Mouse (Mus musculus): ENCODE results near the gene Gm10721. TPM values are rescaled to one million over a fixed set of nuclear protein-coding genes. Genes with fewer than 3 reads are reported as not detected.
"Not testable (repeated sequence)": the region's sequence is repeated elsewhere in the genome, so short reads cannot be mapped to it uniquely, and the experiment has no call there.

Gene Gm10721
- not detected in 2 replicates for polyA plus RNA-seq (2014; fragmentation: Nextera tagmentation; extraction: Ambion mirVana)

GRCm38 (mm10) chr9:3012733-3013279, at the start of gene Gm10721:
TSS of gene Gm10721 (plus strand) at chr9:3013140.
- not testable (repeated sequence) for H3K4me3 ChIP-seq (ENCODE audit: low read depth, low read length); H3K4me1 ChIP-seq (ENCODE audit: insufficient read depth); H3K9ac ChIP-seq; H3K4me2 ChIP-seq; H3K27ac ChIP-seq (ENCODE audit: low read depth); H3K27me3 ChIP-seq (ENCODE audit: insufficient read depth, low read length); DNase-seq; H3K36me3 ChIP-seq (ENCODE audit: insufficient read depth); H3K9me3 ChIP-seq (ENCODE audit: low read depth, low read length)
- no CpG with 5 or more reads among the region's 11 CpGs for WGBS
- peak; percentile 66; the same call in 1 of the 2 replicates for ATAC-seq (ENCODE audit: insufficient read depth)

GRCm38 (mm10) chr9:3000445-3000972, 12.4 kb upstream of the Gm10721 start, which contains the start of gene Gm10722:
TSS of gene Gm10722 (plus strand) at chr9:3000922.
- H3K4me3 ChIP-seq (ENCODE audit: low read depth, low read length); H3K36me3 ChIP-seq (ENCODE audit: insufficient read depth); H3K4me1 ChIP-seq (ENCODE audit: insufficient read depth); H3K27me3 ChIP-seq (ENCODE audit: insufficient read depth, low read length); ATAC-seq (ENCODE audit: insufficient read depth); H3K9ac ChIP-seq; H3K9me3 ChIP-seq (ENCODE audit: low read depth, low read length); H3K27ac ChIP-seq (ENCODE audit: low read depth); H3K4me2 ChIP-seq: not testable (repeated sequence)
- DNase-seq: peak; percentile 55
- 70% methylated on average over 12 of the region's 12 CpGs for WGBS

GRCm38 (mm10) chr9:3001006-3001405, 11.9 kb upstream of the Gm10721 start:
- 64% methylated on average over 8 of the region's 8 CpGs for WGBS
- not testable (repeated sequence) for H3K4me1 ChIP-seq (ENCODE audit: insufficient read depth); H3K9ac ChIP-seq; H3K36me3 ChIP-seq (ENCODE audit: insufficient read depth); H3K9me3 ChIP-seq (ENCODE audit: low read depth, low read length); H3K27me3 ChIP-seq (ENCODE audit: insufficient read depth, low read length); DNase-seq; ATAC-seq (ENCODE audit: insufficient read depth); H3K4me3 ChIP-seq (ENCODE audit: low read depth, low read length); H3K27ac ChIP-seq (ENCODE audit: low read depth); H3K4me2 ChIP-seq

GRCm38 (mm10) chr9:3001948-3002659, 10.8 kb upstream of the Gm10721 start:
- not testable (repeated sequence) for H3K9ac ChIP-seq; H3K9me3 ChIP-seq (ENCODE audit: low read depth, low read length); H3K4me1 ChIP-seq (ENCODE audit: insufficient read depth); H3K36me3 ChIP-seq (ENCODE audit: insufficient read depth); H3K27ac ChIP-seq (ENCODE audit: low read depth); H3K4me2 ChIP-seq; H3K4me3 ChIP-seq (ENCODE audit: low read depth, low read length); H3K27me3 ChIP-seq (ENCODE audit: insufficient read depth, low read length)
- 58% methylated on average over 8 of the region's 11 CpGs for WGBS
- DNase-seq (peak; percentile 53), ATAC-seq (ENCODE audit: insufficient read depth) (peak; percentile 87)

- H3K4me2 ChIP-seq; H3K9me3 ChIP-seq (ENCODE audit: low read depth, low read length); H3K27me3 ChIP-seq (ENCODE audit: insufficient read depth, low read length); H3K27ac ChIP-seq (ENCODE audit: low read depth); H3K9ac ChIP-seq; H3K4me3 ChIP-seq (ENCODE audit: low read depth, low read length); H3K4me1 ChIP-seq (ENCODE audit: insufficient read depth); DNase-seq; H3K36me3 ChIP-seq (ENCODE audit: insufficient read depth); ATAC-seq (ENCODE audit: insufficient read depth): not testable (repeated sequence)
- 66% methylated on average over 6 of the region's 14 CpGs for WGBS
These were observed 10.0 kb upstream of the Gm10721 start, which contains the start of gene Gm11168 for GRCm38 (mm10) chr9:3002794-3003396. TSS of gene Gm11168 (plus strand) at chr9:3003346.

GRCm38 (mm10) chr9:3006179-3006578, 6.8 kb upstream of the Gm10721 start:
- not testable (repeated sequence) for ATAC-seq (ENCODE audit: insufficient read depth); H3K9ac ChIP-seq; H3K4me2 ChIP-seq; H3K4me3 ChIP-seq (ENCODE audit: low read depth, low read length); H3K27ac ChIP-seq (ENCODE audit: low read depth); H3K4me1 ChIP-seq (ENCODE audit: insufficient read depth); H3K27me3 ChIP-seq (ENCODE audit: insufficient read depth, low read length); H3K9me3 ChIP-seq (ENCODE audit: low read depth, low read length); H3K36me3 ChIP-seq (ENCODE audit: insufficient read depth); DNase-seq
- 80% methylated on average over 1 of the region's 5 CpGs for WGBS

GRCm38 (mm10) chr9:3006636-3007035, 6.3 kb upstream of the Gm10721 start:
- H3K4me1 ChIP-seq (ENCODE audit: insufficient read depth); H3K9me3 ChIP-seq (ENCODE audit: low read depth, low read length); DNase-seq; H3K9ac ChIP-seq; H3K27me3 ChIP-seq (ENCODE audit: insufficient read depth, low read length); H3K4me2 ChIP-seq; H3K36me3 ChIP-seq (ENCODE audit: insufficient read depth); H3K4me3 ChIP-seq (ENCODE audit: low read depth, low read length); H3K27ac ChIP-seq (ENCODE audit: low read depth): not testable (repeated sequence)
- 66% methylated on average over 8 of the region's 8 CpGs for WGBS
- peak; percentile 68 for ATAC-seq (ENCODE audit: insufficient read depth)

- not testable (repeated sequence) for ATAC-seq (ENCODE audit: insufficient read depth); H3K4me1 ChIP-seq (ENCODE audit: insufficient read depth); H3K27me3 ChIP-seq (ENCODE audit: insufficient read depth, low read length); H3K9me3 ChIP-seq (ENCODE audit: low read depth, low read length); H3K9ac ChIP-seq; H3K27ac ChIP-seq (ENCODE audit: low read depth); H3K4me2 ChIP-seq; H3K4me3 ChIP-seq (ENCODE audit: low read depth, low read length); H3K36me3 ChIP-seq (ENCODE audit: insufficient read depth)
- 74% methylated on average over 7 of the region's 9 CpGs for WGBS
- DNase-seq: peak; percentile 35
These were observed 5.7 kb upstream of the Gm10721 start for GRCm38 (mm10) chr9:3007272-3007671.

- WGBS: no CpG with 5 or more reads among the region's 5 CpGs
These were observed 3.6 kb upstream of the Gm10721 start for GRCm38 (mm10) chr9:3009331-3009730.

GRCm38 (mm10) chr9:3012054-3012621, 802 bp upstream of the Gm10721 start:
- not testable (repeated sequence) for H3K9ac ChIP-seq; DNase-seq; H3K36me3 ChIP-seq (ENCODE audit: insufficient read depth); H3K27ac ChIP-seq (ENCODE audit: low read depth); H3K4me3 ChIP-seq (ENCODE audit: low read depth, low read length); H3K27me3 ChIP-seq (ENCODE audit: insufficient read depth, low read length); H3K4me2 ChIP-seq; H3K4me1 ChIP-seq (ENCODE audit: insufficient read depth); ATAC-seq (ENCODE audit: insufficient read depth); H3K9me3 ChIP-seq (ENCODE audit: low read depth, low read length)
- 83% methylated on average over 2 of the region's 7 CpGs for WGBS

More at GRCm38 (mm10) chr9:3009331-3009730, 3.6 kb upstream of the Gm10721 start:
- H3K9ac ChIP-seq; H3K4me3 ChIP-seq (ENCODE audit: low read depth, low read length); ATAC-seq (ENCODE audit: insufficient read depth); H3K4me2 ChIP-seq; H3K27me3 ChIP-seq (ENCODE audit: insufficient read depth, low read length); H3K9me3 ChIP-seq (ENCODE audit: low read depth, low read length); H3K4me1 ChIP-seq (ENCODE audit: insufficient read depth); DNase-seq; H3K36me3 ChIP-seq (ENCODE audit: insufficient read depth); H3K27ac ChIP-seq (ENCODE audit: low read depth): not testable (repeated sequence)
